Mouse (Mus musculus): ENCODE data around the gene A4galt. TPM values are rescaled to one million over a fixed set of nuclear protein-coding genes. Genes with fewer than 3 reads are reported as not detected.

Gene A4galt
- total RNA-seq, 4 experiments from 2014 or later: 4.2 to 8.7 (median 5.8) TPM

Other genes starting within 250 kb of the A4galt start
- gene Nfam1, start 218.5 kb downstream of the A4galt start, total RNA-seq (2022): 1 to 10 TPM; 1.1 to 4.8 (median 1.5) TPM
- gene Serhl, start 162.3 kb downstream of the A4galt start, total RNA-seq (2022): 10 to 100 TPM; 47.4 to 64.0 (median 62.0) TPM
- gene Rrp7a, start 129.0 kb downstream of the A4galt start, total RNA-seq (2022): 10 to 100 TPM; 38.9 to 42.7 (median 40.5) TPM
- 10 to 100 TPM; 23.5 to 27.1 (median 26.2) TPM for gene Poldip3, start 102.4 kb downstream of the A4galt start, total RNA-seq (2022)
- 100 to 1,000 TPM in 2 of 4 experiments, 10 to 100 TPM in 2; 81.4 to 113 (median 96.2) TPM for gene Cyb5r3, start 79.2 kb downstream of the A4galt start, total RNA-seq (2022)
- gene Arfgap3, start 98.5 kb upstream of the A4galt start, total RNA-seq (2022): 10 to 100 TPM; 10.2 to 11.8 (median 11.1) TPM
- 100 to 1,000 TPM; 209 to 267 (median 247) TPM for gene Pacsin2, start 212.8 kb upstream of the A4galt start, total RNA-seq (2022)